Mouse (Mus musculus) adrenal gland, postnatal 10 days (tissue): ENCODE measurements around the gene Zfp651. TPM values are rescaled to one million over a fixed set of nuclear protein-coding genes. Genes with fewer than 3 reads are reported as not detected.

Source experiments
- DNase-seq: peaks from one replicate; pipeline ENCODE4 v3.0.0; 2021; ENCODE audit warnings: mixed read lengths
- total RNA-seq, 2 experiments: library from RNA; stranded (reverse); gene quantifications; 2 replicates each; pipeline ENCODE4 v1.2.3; 2021

The Zfp651 gene
- total RNA-seq, 2 experiments from 2014 or later = 41.2 to 50.8 TPM

DNA sequence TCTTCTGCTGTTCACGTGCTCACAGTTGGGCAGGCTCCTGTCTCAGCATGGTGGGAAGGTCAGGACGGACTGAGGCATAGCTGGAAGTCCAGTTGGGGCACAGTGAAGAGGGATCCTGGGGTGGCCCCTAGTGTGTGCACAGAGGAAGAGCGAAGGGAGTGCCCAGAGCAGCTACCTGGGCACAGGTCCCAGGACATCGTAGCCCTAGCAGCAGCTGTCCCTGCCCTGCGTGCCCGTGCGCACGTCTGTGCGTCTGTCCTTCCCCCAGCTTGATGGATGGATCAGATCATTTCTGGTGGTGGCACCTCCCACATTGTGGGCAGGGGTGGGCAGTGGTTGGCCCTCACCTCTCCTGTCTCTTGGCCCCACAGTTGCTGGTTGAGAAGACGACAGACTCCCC lies 3.1 kb downstream of the Zfp651 start:
- DNase-seq = no peak

DNA sequence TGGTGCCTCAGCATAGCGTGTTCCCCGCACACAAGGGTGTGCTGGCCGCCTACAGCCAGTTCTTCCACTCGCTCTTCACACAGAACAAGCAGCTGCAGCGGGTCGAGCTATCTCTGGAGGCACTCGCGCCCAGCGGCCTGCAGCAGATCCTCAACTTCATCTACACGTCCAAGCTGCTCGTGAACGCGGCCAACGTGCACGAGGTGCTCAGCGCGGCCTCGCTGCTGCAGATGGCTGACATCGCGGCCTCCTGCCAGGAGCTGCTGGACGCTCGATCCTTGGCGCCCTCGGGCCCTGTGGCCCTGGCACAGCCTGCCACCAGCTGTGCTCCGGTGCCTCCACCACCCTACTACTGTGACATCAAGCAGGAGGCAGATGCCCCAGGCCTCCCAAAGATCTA lies 3.6 kb downstream of the Zfp651 start:
- DNase-seq = no peak

DNA sequence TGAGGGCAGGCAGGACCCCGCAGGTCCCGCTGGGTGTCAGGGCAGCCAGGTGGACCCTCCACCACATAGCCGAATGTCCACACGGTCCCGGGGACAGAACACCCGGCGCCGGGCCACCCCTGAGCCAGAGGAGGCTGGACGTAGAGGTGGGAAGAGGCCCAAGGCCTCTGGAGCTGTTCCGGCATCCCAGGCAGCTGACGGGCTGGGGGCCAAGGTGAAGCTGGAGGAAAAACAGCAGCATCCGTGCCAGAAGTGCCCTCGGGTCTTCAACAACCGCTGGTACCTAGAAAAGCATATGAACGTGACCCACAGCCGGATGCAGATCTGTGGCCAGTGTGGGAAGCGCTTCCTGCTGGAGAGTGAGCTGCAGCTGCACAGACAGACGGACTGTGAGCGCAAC lies 4.6 kb downstream of the Zfp651 start:
- DNase-seq = peak; percentile 56

DNA sequence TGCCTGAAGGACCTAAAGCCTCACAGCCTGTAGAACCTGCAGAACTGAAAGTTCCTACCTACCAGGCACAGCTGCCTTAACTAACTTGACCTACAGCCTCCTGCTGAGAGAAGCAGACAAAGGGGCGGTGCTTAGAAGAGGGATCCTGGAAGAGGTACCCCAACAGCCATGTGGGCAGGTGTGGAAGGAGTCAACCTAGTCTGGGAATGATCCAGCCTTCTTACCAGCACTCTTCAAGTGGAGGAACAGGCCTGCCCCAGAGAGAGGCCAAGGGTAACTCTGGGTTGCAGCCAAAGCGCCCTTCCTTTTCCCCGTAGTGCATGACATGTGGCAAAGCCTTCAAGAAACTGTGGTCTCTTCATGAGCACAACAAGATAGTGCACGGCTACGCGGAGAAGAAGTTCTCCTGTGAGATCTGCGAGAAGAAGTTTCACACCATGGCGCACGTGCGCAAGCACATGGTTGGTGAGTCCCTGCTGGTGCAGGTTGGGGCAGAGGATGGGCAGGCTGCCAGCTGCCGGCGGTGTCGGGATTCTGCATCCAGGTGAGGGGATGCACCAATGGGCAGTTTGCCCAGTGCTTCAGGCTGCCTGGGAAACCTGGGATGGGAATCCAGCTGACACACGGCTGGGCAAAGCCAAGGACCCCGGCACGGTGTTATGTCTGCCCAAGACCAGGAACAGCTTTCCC lies 6.2 kb downstream of the Zfp651 start:
- DNase-seq = no peak

DNA sequence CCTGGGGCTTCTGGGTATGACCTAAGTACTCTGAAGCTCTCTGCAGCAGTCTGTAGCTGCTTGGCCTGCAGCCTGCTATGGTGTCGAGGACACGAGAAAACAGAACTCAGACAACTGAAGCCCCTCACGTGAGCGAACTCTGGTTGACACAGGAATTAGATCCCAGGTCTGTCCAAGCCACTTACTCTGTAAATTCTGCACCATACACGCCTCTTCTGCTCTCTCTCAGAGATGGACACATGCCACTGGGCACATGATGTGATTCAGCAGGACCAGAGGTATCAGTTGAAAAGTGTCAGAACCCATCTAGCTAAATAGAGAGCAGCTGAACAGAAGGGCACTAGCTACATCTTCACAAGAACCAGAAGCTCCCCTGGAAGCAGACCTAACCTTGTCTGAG lies 13.3 kb downstream of the Zfp651 start:
- no peak for DNase-seq

DNA sequence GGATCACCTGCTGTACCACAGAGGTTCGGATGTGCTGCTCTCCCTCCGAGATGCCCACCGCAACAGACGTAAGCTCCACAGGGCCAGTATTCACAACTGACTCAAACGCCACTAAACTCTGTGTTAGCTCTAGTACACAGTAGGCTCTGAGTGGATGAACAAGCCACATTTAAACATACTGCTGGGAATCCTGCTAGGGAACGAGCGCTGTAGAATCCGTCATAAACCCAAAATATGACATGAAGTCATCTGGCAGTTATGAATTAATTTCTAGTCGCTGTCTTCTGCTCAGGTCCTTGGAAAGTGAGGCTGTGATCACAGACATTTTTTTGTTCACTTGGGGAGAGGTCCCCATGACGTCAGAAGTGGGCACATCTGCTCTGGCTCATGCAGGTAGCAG lies 16.8 kb downstream of the Zfp651 start:
- no peak for DNase-seq

DNA sequence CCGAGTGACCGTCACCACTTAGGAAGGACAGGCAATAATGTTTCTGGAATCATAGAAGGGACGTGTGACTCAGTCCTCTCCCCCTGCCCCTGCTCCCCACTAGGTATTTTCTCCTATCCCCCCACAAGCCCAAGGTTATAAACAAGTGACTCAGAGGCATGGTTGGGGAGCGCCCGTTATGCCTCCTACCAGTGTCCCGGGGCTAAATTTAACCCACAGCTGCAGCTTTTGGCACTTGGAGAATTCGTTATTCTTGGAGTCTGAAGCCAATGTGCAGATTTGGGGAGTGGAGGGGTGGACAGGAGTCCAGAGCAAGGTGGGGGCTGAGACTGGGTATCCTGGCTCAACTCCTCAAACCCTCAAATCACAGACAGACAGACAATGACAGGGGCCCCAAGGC lies 17.4 kb downstream of the Zfp651 start:
- no peak for DNase-seq

DNA sequence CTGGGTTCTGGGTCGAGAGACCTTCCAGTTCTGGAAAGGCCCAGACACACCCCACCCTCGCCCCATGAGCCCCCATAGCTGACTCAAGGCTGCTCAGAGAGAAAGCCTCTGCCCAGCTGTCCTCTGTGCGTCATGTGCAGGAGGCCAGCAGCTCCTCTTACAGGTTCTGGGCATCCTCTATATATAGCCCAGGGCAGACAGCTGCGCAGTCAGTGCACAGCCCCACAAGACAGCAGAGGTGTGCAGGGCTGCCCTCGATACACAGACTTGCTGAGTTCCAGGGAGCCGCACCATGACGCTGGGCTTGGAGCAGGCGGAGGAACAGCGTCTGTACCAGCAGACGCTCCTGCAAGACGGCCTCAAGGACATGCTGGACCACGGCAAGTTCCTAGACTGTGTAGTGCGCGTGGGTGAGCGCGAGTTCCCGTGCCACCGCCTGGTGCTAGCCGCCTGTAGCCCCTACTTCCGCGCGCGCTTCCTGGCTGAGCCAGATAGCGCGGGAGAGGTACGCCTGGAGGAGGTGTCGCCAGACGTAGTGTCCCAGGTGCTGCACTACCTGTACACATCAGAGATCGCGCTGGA lies 18.4 kb downstream of the Zfp651 start, which contains the start of gene Klhl40:
Klhl40 (plus strand) TSS at position 124 of the 582 bp plus-strand sequence.
- DNase-seq = no peak

DNA sequence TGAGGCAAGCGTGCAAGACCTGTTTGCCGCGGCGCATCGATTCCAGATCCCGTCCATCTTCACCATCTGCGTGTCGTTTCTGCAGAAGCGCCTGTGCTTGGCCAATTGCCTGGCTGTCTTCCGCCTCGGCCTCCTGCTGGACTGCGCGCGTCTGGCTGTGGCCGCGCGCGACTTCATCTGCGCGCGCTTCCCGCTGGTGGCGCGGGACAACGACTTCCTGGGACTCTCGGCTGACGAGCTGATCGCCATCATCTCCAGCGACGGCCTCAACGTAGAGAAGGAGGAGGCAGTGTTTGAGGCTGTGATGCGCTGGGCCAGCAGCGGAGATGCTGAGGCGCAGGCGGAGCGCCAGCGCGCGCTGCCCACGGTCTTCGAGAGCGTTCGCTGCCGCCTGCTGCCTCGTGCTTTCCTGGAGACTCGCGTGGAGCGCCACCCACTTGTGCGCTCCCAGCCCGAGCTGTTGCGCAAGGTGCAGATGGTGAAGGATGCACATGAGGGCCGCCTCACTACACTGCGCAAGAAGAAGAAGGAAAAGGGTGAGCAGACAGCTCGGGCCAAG lies 19.0 kb downstream of the Zfp651 start:
- DNase-seq = peak; percentile 61

DNA sequence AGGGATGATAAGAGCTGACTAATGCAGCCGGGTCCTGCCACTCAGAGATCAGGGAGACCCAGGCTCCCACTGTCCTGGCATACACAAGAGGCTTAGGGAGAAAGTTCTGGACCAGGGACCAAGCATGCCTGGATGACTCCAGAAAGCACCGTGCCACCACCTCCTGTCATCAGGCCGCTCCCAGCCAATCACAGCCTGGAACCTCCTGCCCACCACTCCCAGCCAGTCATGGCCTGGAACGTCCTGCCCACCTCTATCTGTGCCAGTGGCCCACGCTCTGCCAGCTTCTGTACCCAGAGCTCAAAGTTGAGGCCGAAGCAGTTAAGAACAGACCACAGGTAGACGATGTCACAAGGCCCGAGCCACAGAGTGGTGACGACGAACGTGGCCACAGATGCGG lies 25.7 kb downstream of the Zfp651 start:
- no peak for DNase-seq

DNA sequence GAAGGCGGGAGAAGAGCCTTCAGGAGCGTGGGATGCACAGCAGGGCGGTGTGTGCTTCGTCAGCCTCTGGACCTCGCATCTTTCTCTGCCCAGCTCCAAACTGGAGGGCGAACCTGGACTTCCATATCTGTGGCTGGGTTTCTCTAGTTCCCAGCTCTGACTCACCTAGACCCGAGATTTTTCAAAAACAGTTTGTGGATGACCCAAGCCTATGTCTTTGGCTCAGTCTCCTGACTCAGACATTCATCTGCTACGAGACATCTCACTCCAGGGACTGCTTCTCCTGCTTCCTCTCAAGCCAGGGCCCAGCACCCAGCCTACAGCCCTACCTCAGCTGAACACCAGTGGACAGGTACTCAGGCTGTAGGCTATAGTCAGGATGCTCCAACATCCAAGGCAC lies 26.1 kb downstream of the Zfp651 start:
- DNase-seq = no peak

DNA sequence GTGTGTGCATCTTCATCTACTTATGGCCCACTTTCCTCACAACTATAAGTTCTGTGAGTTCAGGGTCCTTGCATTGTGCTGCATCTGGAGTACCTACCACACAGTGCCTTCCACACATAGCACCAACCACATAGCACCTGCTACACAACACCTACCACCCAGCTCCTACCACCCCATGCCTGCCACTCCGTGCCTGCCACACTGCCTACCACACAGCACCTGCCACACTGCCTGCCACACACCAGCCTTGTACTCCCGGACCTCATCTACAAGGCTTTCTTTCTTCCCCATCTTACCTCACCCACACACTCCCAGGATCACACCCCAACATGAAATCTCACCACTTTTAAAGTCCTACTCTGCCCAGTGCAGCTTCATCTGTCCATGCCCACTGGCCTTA lies 27.2 kb downstream of the Zfp651 start:
- no peak for DNase-seq

DNA sequence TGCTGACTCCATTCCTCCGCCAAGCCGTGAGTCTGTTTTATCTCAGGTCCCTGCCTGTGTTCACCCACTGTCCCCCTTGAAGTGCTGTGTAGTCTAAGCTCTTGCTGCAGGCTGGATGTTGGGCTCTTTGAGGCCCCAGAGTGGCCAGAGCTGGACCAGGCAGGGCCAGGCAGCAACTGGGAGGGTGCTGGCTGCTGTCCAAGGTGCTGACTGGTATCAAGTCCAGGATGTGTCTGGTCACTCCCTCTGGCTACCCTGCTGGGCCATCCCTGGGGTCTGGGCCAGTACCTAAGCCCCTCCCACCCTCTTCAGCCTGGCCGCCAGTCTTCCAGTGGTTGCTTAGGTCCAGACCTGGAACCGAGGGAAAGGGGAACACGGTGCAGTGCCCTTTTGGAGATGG lies 32.1 kb downstream of the Zfp651 start:
- DNase-seq = peak; percentile 85

DNA sequence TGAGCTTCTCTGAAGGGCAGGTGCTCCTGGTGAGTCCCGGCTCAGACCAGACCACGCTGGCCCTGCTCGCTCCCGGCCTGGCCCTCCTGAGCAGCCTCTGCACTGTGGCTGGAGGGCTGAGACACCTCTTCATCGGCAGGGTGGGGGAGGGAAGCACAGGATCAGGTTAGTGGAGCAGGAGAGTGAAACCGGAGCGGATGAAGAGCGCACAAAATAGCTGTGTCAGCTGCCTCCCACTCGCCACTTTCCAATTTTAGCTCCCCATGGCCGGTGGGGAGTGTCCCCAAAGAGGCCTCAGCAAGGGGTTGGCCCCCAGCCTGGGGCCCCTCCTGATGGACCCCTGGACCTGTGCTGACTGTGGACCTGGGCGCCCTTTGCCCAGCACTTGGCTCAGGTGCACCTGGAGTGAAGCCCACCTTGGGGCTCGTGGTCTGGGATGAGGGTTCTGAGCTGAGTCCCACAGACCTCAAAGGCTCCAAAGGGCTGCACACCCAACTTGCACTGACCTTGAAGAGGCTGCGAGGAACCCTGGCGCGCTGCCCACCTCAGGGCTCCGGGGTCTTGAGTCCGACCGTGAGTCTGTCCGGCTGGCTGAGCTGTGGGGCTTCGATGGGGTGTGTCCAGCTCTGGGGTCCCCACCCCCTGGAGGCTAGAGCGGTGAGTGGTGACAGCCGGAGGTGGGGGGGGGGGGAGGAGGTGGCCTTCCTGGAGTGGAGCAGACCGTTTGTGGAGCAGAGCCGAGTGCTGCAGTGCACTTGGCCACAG lies 32.8 kb downstream of the Zfp651 start, which contains the start of gene Hhatl:
Hhatl (minus strand) TSS at position 751 of the 765 bp plus-strand sequence.
- no peak for DNase-seq

DNA sequence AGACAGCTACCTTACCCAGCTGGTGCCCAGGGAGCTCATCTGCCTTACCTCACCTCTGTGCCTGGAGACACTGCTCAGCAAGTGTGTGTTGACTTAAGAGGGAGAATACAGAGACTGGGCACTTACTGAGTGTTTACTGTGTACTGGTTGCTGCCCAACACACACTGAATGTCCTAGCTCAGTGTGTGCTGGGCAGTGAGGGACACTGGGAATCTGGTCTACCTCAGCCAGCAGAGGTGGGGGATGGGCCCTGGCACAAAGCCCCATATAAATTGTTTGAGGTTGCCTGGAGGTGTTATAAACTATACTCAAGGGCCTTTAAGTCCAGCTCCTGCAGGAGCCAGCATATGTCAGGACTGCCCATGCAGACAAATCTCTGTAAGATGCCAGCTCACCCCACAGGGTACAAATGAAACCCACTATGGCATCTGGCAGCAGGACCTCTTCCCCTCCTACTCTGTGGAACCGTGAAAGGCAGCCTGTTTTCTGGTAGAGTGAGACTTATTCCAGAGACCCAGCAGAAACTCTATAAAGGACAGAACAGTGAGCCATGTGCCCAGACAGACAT lies 35.9 kb downstream of the Zfp651 start:
- DNase-seq = no peak

DNA sequence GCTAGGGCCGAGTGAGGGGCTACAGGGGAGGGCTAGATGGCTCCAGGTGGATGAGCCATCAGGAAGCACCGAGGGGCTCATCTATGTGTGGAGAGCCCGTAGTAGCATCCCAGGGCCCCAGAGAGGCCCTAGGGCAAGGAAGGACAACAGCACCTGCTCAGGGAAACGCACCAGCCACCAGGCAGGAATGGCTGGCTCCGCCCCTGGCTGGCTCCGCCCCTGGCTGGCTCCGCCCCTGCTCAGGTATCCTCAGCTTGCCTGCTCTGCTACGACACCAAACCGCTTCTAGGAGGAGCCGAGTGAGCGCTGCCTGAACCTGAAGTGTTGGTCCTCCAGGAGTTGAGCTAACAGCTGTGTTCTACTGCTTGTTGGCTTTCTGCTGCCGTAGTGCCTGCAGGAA lies 38.6 kb downstream of the Zfp651 start:
- no peak for DNase-seq

DNA sequence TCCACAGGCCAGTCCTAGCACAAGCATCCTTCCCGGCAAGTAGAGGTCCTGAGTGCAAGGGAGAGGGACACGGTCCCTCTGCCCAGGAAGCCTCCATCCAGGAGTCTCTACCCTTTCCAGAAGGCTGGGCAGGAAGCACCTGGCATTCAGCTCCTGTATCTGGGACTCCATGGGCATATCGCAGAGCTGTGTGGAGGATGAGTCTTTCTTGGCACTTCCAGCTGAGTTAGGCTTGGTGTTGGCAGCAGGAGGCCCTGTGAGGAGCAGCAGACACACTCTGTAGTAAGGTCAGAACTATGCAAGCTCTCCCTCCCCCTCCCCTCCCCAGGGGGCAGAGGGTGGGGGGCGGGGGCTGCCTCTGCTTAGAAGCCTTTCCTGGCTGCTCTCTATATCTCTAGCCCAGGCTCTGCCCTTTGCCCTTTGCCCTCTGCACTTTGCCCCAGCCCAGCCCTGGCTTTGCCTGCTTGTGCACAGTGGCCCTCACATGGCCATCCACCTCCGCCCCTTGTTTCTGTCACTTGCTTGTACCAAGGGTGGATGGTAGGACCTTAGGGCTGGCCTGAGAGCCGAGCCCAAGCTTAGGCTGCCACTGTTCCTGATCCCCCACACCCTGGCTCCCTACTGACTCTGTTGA lies 39.9 kb downstream of the Zfp651 start:
- no peak for DNase-seq

DNA sequence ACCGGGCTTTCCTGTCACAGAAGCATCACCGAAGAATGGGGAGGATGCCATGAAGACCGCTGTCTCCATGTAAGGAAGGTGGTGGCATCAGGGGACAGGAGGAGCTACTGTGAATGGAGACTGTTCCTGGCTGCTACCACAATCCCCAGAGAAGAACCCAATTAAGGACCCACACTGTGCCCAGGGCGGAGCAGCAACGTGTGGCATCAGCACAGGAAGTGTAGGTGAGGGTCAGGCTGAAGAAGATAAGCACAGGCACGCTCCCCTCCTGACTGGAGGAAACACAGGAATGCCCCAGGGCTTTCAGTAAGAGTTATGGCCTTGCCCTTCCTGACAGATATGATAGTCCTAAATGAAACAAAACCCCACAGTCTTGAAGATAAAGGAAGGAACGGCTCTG lies 43.6 kb downstream of the Zfp651 start:
- DNase-seq = no peak

DNA sequence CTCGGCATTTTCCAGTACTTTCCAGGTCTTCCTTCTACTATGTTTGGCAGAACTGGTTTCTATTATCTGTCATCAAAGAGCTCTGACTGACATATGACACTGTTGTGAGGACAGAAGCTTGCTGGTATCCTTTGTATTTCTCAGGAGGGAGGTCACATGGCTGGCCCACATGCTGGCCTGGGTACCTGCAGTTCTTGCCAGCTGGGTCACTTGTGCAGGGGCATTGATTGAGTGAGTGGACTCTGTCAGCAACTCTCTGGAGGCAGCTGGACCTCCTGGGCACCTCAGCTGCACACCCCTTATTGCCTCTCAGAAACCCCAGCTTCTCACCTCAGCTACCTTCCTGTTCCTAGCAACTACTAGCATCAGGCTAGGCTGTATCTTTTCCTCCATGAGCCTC lies 48.4 kb downstream of the Zfp651 start:
- no peak for DNase-seq

DNA sequence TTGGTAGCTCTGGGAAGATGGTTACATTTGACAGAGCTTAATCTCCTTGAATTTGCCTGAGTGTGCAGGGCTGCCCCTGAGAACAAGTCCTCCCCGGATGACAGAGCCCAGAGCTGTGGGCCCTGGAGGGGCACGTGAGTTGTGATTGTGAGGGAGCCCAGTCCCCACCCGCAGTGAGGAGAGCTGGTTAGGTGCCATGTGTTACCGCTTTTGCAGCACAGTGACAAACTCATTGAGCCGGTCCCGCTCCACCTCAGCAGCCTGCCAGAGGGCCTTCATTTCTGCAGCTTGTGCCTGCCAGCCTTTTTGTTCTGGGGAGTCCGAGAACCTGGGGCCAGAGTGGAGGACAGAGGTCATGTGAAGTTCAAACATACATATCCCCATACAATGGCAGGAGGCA lies 48.8 kb downstream of the Zfp651 start:
- no peak for DNase-seq

DNA sequence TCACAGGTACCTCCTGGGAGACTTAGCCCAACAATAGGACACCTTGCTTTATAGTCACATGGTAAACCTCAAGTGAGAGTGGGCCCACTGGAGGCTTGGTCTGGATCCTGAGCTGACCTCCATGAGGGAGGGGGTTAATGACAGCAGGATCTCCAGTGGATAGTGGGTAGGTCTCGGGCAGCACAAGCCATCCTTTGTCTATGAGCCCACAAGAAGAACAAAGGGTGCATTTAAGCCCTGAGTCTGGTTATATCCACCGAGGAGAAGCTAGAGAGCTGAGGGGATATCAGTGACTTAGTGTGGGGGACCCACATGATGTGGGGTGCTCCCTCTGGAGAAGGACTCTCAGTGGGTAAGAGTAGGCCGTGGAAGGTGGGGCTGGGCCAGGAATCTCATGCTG lies 49.4 kb downstream of the Zfp651 start:
- DNase-seq = no peak

DNA sequence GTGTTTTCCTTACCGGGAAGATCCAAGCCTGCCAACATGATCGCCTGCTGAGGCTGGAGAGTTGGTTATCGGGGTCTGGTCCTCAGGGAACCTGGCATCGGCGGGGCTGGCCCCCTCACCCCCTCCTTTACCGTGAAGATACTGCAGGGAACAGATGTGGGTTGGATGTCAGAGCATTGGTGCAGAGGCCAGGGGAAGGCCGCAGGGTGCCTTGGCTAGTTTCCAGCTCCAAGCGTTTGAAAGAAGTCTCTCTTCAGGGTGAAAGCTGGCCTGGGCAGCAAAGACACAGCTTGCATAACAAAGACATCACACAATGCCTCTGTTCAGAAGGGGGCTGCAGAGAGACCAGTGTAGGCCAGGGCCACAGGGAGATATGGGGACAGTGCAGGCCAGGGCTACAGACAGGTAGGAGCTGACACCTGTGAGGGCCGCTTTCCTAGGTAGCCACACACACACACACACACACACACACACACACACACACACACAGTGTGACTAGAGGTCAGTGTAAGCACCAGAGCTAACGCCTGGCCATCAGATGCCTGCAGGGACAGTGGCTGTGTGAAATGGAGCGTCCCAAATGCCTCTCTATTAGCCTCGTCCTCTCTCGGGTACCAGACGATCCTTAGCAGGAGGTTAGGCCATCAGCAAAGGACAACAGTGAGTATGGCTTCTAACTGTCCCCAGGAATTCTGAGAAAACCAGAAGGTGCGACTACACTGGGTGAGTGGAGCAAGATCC lies 51.1 kb downstream of the Zfp651 start:
- peak; percentile 50 for DNase-seq
